Mouse (Mus musculus) liver, adult 2 months (tissue): ENCODE measurements around the gene Lmtk3. TPM values are rescaled to one million over a fixed set of nuclear protein-coding genes. Genes with fewer than 3 reads are reported as not detected.

Source experiments
- DNase-seq: peaks from one replicate; pipeline ENCODE4 v3.0.0-alpha.2; 2011; ENCODE audit warnings: low read depth, low spot score; ENCODE audit errors: extremely low read depth
- H3K27ac ChIP-seq: fragments of 200-500 bp; replicated peaks from 2 replicates; pipeline ENCODE4 v1.5.1; 2012; ENCODE audit warnings: low read depth, mild to moderate bottlenecking, control low read depth, inconsistent platforms, low read length; ENCODE audit not compliant: insufficient read depth
- H3K27me3 ChIP-seq: fragments of 200-500 bp; 2 replicates; pipeline ENCODE4 v1.6.1; 2012; ENCODE audit warnings: mild to moderate bottlenecking, moderate library complexity, low read length, inconsistent platforms; ENCODE audit not compliant: control insufficient read depth, insufficient read depth
- H3K36me3 ChIP-seq: fragments of 200-500 bp; 2 replicates; pipeline ENCODE4 v1.6.1; 2012; ENCODE audit warnings: low read length, inconsistent platforms; ENCODE audit not compliant: control insufficient read depth, insufficient read depth
- H3K4me1 ChIP-seq: fragments of 200-500 bp; 2 replicates; pipeline ENCODE4 v1.6.1; 2011; ENCODE audit warnings: low read length; ENCODE audit not compliant: control insufficient read depth, insufficient read depth
- H3K4me3 ChIP-seq: fragments of 200-500 bp; 2 replicates; pipeline ENCODE4 v1.5.1; 2011; ENCODE audit warnings: low read depth, mild to moderate bottlenecking, control low read depth, low read length, moderate library complexity; ENCODE audit not compliant: insufficient read depth
- H3K79me2 ChIP-seq: fragments of 200-500 bp; 2 replicates; pipeline ENCODE4 v1.6.1; 2012; ENCODE audit warnings: inconsistent platforms, mild to moderate bottlenecking, low read length, moderate library complexity; ENCODE audit not compliant: control insufficient read depth, insufficient read depth
- H3K9ac ChIP-seq: fragments of 200-500 bp; 2 replicates; pipeline ENCODE4 v1.6.1; 2012; ENCODE audit warnings: low read depth, mild to moderate bottlenecking, control low read depth, inconsistent platforms, low read length
- CTCF ChIP-seq: fragments of 200-500 bp; IDR thresholded peaks from 2 replicates; pipeline ENCODE4 v1.5.1; 2011; ENCODE audit warnings: low read depth, low read length, control low read depth
- POLR2A ChIP-seq: fragments of 200-500 bp; IDR thresholded peaks from 2 replicates; pipeline ENCODE4 v1.6.1; 2011; ENCODE audit warnings: low read length, control low read depth; ENCODE audit not compliant: insufficient read depth; ENCODE audit errors: extremely low read depth
- WGBS: fragments of 180-500 bp; shearing (Covaris S2); methylation state at CpG from one replicate; pipeline ENCODE4 v1.1.7; 2018; 5-methylcytosine and 5-hydroxymethylcytosine counted together
- polyA plus RNA-seq: library from polyadenylated mRNA; depleted of rRNA; stranded (reverse); fragments of >200 nt; gene quantifications from 2 replicates; pipeline ENCODE4 v1.2.3, GENCODE M21; 2012
- total RNA-seq: library from RNA; depleted of rRNA; stranded (reverse); fragments of >200 nt; gene quantifications from 2 replicates; pipeline ENCODE4 v1.2.3, GENCODE M21; 2014

Lmtk3 gene
- total and polyA plus RNA-seq, 2 experiments, result 0.02 TPM; not detected in 1

GRCm38 (mm10) chr7:45820913-45821312, 37.4 kb downstream of the Lmtk3 start:
- DNase-seq, result no peak
- Histone ChIP-seq H3K79me2 (no peaks in the 10 kb centered on the region), H3K27me3 (no peaks in the 10 kb centered on the region), H3K36me3 (peaks cover 6% of the 10 kb centered on the region; the same call in 1 of the 2 replicates), H3K9ac (no peak overlapping the region), H3K4me3 (no peak overlapping the region), H3K27ac (no peak overlapping the region), H3K4me1 (no peaks in the 10 kb centered on the region)
- TF ChIP-seq CTCF, result no peak
- TF ChIP-seq POLR2A, result no peak

GRCm38 (mm10) chr7:45824598-45824997, 41.1 kb downstream of the Lmtk3 start, which contains the start of gene Kcnj14:
Gene Kcnj14 (minus strand): TSS chr7:45824782.
- Histone ChIP-seq H3K27me3 (no peaks in the 10 kb centered on the region), H3K4me1 (no peaks in the 10 kb centered on the region), H3K9ac (no peak within 1 kb of the TSS), H3K4me3 (no peak within 1 kb of the TSS), H3K36me3 (peaks cover 6% of the 10 kb centered on the region), H3K27ac (no peak within 1 kb of the TSS), H3K79me2 (no peaks in the 10 kb centered on the region)
- TF ChIP-seq POLR2A (no peak), CTCF (no peak)
- 73% methylated on average over 7 of the region's 7 CpGs for WGBS
- DNase-seq, result no peak

GRCm38 (mm10) chr7:45826631-45827030, 43.1 kb downstream of the Lmtk3 start:
- Histone ChIP-seq H3K27me3 (no peaks in the 10 kb centered on the region), H3K4me1 (peaks cover 6% of the 10 kb centered on the region; the same call in 1 of the 2 replicates), H3K79me2 (no peaks in the 10 kb centered on the region; the same call in 1 of the 2 replicates), H3K27ac (no peak overlapping the region), H3K9ac (no peak overlapping the region), H3K4me3 (no peak overlapping the region), H3K36me3 (peaks cover 6% of the 10 kb centered on the region)
- WGBS, result 79% methylated on average over 7 of the region's 7 CpGs
- no peak for TF ChIP-seq POLR2A
- no peak for TF ChIP-seq CTCF
- DNase-seq, result no peak

GRCm38 (mm10) chr7:45830427-45831127, 47.0 kb downstream of the Lmtk3 start, which contains the start of gene Grwd1:
Gene Grwd1 (minus strand): TSS chr7:45830944.
- Histone ChIP-seq H3K27ac (0 out of 2 replicates have a peak within 1 kb of the TSS, but pooled peaks have one; percentile 43), H3K9ac (peak within 1 kb of the TSS; percentile 63), H3K4me3 (peak within 1 kb of the TSS; percentile 74), H3K36me3 (no peaks in the 10 kb centered on the region; the same call in 1 of the 2 replicates), H3K79me2 (no peaks in the 10 kb centered on the region; the same call in 1 of the 2 replicates), H3K4me1 (peaks cover 6% of the 10 kb centered on the region; the same call in 1 of the 2 replicates), H3K27me3 (peaks cover 22% of the 10 kb centered on the region)
- DNase-seq, result peak; percentile 84
- TF ChIP-seq CTCF (no peak), POLR2A (no peak)
- WGBS, result under 1% methylated on average over 35 of the region's 35 CpGs

GRCm38 (mm10) chr7:45831128-45831525, 47.6 kb downstream of the Lmtk3 start:
- Histone ChIP-seq H3K9ac (no peak overlapping the region), H3K36me3 (no peaks in the 10 kb centered on the region; the same call in 1 of the 2 replicates)
- DNase-seq, result no peak

GRCm38 (mm10) chr7:45832428-45832827, 48.9 kb downstream of the Lmtk3 start:
- Histone ChIP-seq H3K27me3 (peaks cover 22% of the 10 kb centered on the region), H3K4me1 (peaks cover 6% of the 10 kb centered on the region; the same call in 1 of the 2 replicates), H3K79me2 (no peaks in the 10 kb centered on the region; the same call in 1 of the 2 replicates), H3K9ac (no peak overlapping the region), H3K27ac (no peak overlapping the region), H3K36me3 (no peaks in the 10 kb centered on the region; the same call in 1 of the 2 replicates), H3K4me3 (no peak overlapping the region)
- no peak for TF ChIP-seq POLR2A
- 11% methylated on average over 29 of the region's 30 CpGs for WGBS
- DNase-seq, result no peak

More at GRCm38 (mm10) chr7:45831128-45831525, 47.6 kb downstream of the Lmtk3 start:
- TF ChIP-seq CTCF (no peak), POLR2A (no peak)
- no peak overlapping the region for H3K27ac ChIP-seq
- WGBS, result 23% methylated on average over 5 of the region's 5 CpGs
- no peaks in the 10 kb centered on the region; the same call in 1 of the 2 replicates for H3K79me2 ChIP-seq
- peaks cover 6% of the 10 kb centered on the region; the same call in 1 of the 2 replicates for H3K4me1 ChIP-seq
- H3K27me3 ChIP-seq, result peaks cover 22% of the 10 kb centered on the region
- no peak overlapping the region for H3K4me3 ChIP-seq
